ENCODE assay signal across 7 mouse cellular contexts in genomic region chr7:44442407-44442821, GRCm38 (mm10). TPM values are rescaled to one million over a fixed set of nuclear protein-coding genes. Genes with fewer than 3 reads are reported as not detected.
DNase-seq lines count a peak whose midpoint lies in the region; ATAC-seq and TF ChIP-seq lines count a peak whose summit lies in the region.

No protein-coding gene starts in this region.

- H3K9me3 ChIP-seq in lung, embryonic 14.5 days (ENCODE audit: low read depth, low read length) = no peaks in the 10 kb centered on the region
- H3K9me3 ChIP-seq in hindbrain, embryonic 15.5 days = no peaks in the 10 kb centered on the region
- H3K9me3 ChIP-seq in neural tube, embryonic 15.5 days (replicated peaks) = no peaks in the 10 kb centered on the region

- peaks cover 67% of the 10 kb centered on the region for H3K27me3 ChIP-seq in lung, embryonic 14.5 days (ENCODE audit: insufficient read depth, low read length)
- H3K27me3 ChIP-seq in hindbrain, embryonic 15.5 days = no peaks in the 10 kb centered on the region
- no peaks in the 10 kb centered on the region for H3K27me3 ChIP-seq in neural tube, embryonic 15.5 days (replicated peaks)

- peak; percentile 21 for DNase-seq in lung, embryonic 14.5 days
- DNase-seq in lung, postnatal 25 days (ENCODE audit: low spot score) = no peak
- DNase-seq in embryo, embryonic 10.5 days (ENCODE audit: low spot score) = peak; percentile 61
- no peak for DNase-seq in adrenal gland, postnatal 25 days
- DNase-seq in ovary, postnatal 10 days (ENCODE audit: low spot score) = no peak

- H3K4me2 ChIP-seq in lung, embryonic 14.5 days = peak overlapping the region; percentile 61
- H3K4me2 ChIP-seq in hindbrain, embryonic 15.5 days = peak overlapping the region; percentile 83
- peak overlapping the region; percentile 96 for H3K4me2 ChIP-seq in neural tube, embryonic 15.5 days

- peak overlapping the region; percentile 54 for H3K9ac ChIP-seq in lung, embryonic 14.5 days
- peak overlapping the region; percentile 91 for H3K9ac ChIP-seq in hindbrain, embryonic 15.5 days
- H3K9ac ChIP-seq in neural tube, embryonic 15.5 days (replicated peaks) = peak overlapping the region; percentile 97

- H3K4me1 ChIP-seq in lung, embryonic 14.5 days (ENCODE audit: insufficient read depth) = no peaks in the 10 kb centered on the region
- peaks cover 62% of the 10 kb centered on the region for H3K4me1 ChIP-seq in hindbrain, embryonic 15.5 days (replicated peaks)
- peaks cover 62% of the 10 kb centered on the region for H3K4me1 ChIP-seq in neural tube, embryonic 15.5 days

- H3K27ac ChIP-seq in lung, embryonic 14.5 days (ENCODE audit: low read depth) = no peak overlapping the region; the same call in 1 of the 2 replicates
- H3K27ac ChIP-seq in hindbrain, embryonic 15.5 days (replicated peaks) = peak overlapping the region; percentile 97
- H3K27ac ChIP-seq in neural tube, embryonic 15.5 days (replicated peaks) = peak overlapping the region; percentile 98

- TF ChIP-seq CTCF in lung, embryonic 14.5 days (IDR thresholded peaks at IDR 0.05; ENCODE audit: low read depth) = no peak

- WGBS in lung, embryonic 14.5 days = 1% methylated on average over 14 of the region's 14 CpGs
- under 1% methylated on average over 14 of the region's 14 CpGs for WGBS in hindbrain, embryonic 15.5 days
- 1% methylated on average over 14 of the region's 14 CpGs for WGBS in neural tube, embryonic 15.5 days

- H3K4me3 ChIP-seq in lung, embryonic 14.5 days (ENCODE audit: low read depth, low read length) = peak overlapping the region; percentile 40
- H3K4me3 ChIP-seq in hindbrain, embryonic 15.5 days = peak overlapping the region; percentile 68
- H3K4me3 ChIP-seq in neural tube, embryonic 15.5 days (replicated peaks) = peak overlapping the region; percentile 70

- H3K36me3 ChIP-seq in lung, embryonic 14.5 days (ENCODE audit: insufficient read depth) = no peaks in the 10 kb centered on the region
- H3K36me3 ChIP-seq in hindbrain, embryonic 15.5 days = peaks cover 14% of the 10 kb centered on the region
- peaks cover 19% of the 10 kb centered on the region for H3K36me3 ChIP-seq in neural tube, embryonic 15.5 days

- ATAC-seq in lung, embryonic 14.5 days (ENCODE audit: insufficient read depth) = peak; percentile 41; the same call in 1 of the 2 replicates
- ATAC-seq in hindbrain, embryonic 15.5 days (ENCODE audit: low FRiP score, low read depth) = peak; percentile 20; the same call in 1 of the 2 replicates
- ATAC-seq in neural tube, embryonic 15.5 days (ENCODE audit: low FRiP score) = peak; percentile 47

RNA-seq across cellular contexts. Expression of gene Lrrc4b, which starts 13.6 kb away (rescaled TPM):
- polyA plus RNA-seq in lung, embryonic 14.5 days (2014; fragmentation: Nextera tagmentation; extraction: Ambion mirVana) = 1.5 TPM in 2 replicates
- 16.7 and 16.9 TPM in 2 replicates for polyA plus RNA-seq in hindbrain, embryonic 15.5 days (2015; fragmentation: Nextera tagmentation; extraction: Ambion mirVana)
- 11.0 and 14.9 TPM in 2 replicates for polyA plus RNA-seq in neural tube, embryonic 15.5 days (2015; fragmentation: Nextera tagmentation; extraction: Ambion mirVana)
- total RNA-seq in adrenal gland, postnatal 25 days (2021) = 4.3 and 5.8 TPM in 2 replicates

RNA-seq across cellular contexts. Expression of gene Aspdh, which starts 22.8 kb away (rescaled TPM):
- polyA plus RNA-seq in lung, embryonic 14.5 days (2014; fragmentation: Nextera tagmentation; extraction: Ambion mirVana) = 0.28 TPM in 1 of 2 replicates, not detected in the other
- 3.7 and 5.0 TPM in 2 replicates for polyA plus RNA-seq in hindbrain, embryonic 15.5 days (2015; fragmentation: Nextera tagmentation; extraction: Ambion mirVana)
- polyA plus RNA-seq in neural tube, embryonic 15.5 days (2015; fragmentation: Nextera tagmentation; extraction: Ambion mirVana) = 2.2 and 4.2 TPM in 2 replicates
- total RNA-seq in adrenal gland, postnatal 25 days (2021) = 0.61 and 1.9 TPM in 2 replicates

RNA-seq across cellular contexts. Expression of gene Josd2, which starts 25.4 kb away (rescaled TPM):
- polyA plus RNA-seq in lung, embryonic 14.5 days (2014; fragmentation: Nextera tagmentation; extraction: Ambion mirVana) = 82.7 and 87.6 TPM in 2 replicates
- polyA plus RNA-seq in hindbrain, embryonic 15.5 days (2015; fragmentation: Nextera tagmentation; extraction: Ambion mirVana) = 44.0 and 45.7 TPM in 2 replicates
- polyA plus RNA-seq in neural tube, embryonic 15.5 days (2015; fragmentation: Nextera tagmentation; extraction: Ambion mirVana) = 45.2 and 51.0 TPM in 2 replicates
- 43.9 and 49.2 TPM in 2 replicates for total RNA-seq in adrenal gland, postnatal 25 days (2021)

RNA-seq across cellular contexts. Expression of gene Emc10, which starts 53.9 kb away (rescaled TPM):
- 122 and 133 TPM in 2 replicates for polyA plus RNA-seq in lung, embryonic 14.5 days (2014; fragmentation: Nextera tagmentation; extraction: Ambion mirVana)
- 148 and 165 TPM in 2 replicates for polyA plus RNA-seq in hindbrain, embryonic 15.5 days (2015; fragmentation: Nextera tagmentation; extraction: Ambion mirVana)
- polyA plus RNA-seq in neural tube, embryonic 15.5 days (2015; fragmentation: Nextera tagmentation; extraction: Ambion mirVana) = 144 and 157 TPM in 2 replicates
- total RNA-seq in adrenal gland, postnatal 25 days (2021) = 83.9 and 97.6 TPM in 2 replicates

RNA-seq across cellular contexts. Expression of gene Fam71e1, which starts 54.0 kb away (rescaled TPM):
- 9.1 and 11.3 TPM in 2 replicates for polyA plus RNA-seq in lung, embryonic 14.5 days (2014; fragmentation: Nextera tagmentation; extraction: Ambion mirVana)
- 21.3 and 23.6 TPM in 2 replicates for polyA plus RNA-seq in hindbrain, embryonic 15.5 days (2015; fragmentation: Nextera tagmentation; extraction: Ambion mirVana)
- 22.6 and 23.2 TPM in 2 replicates for polyA plus RNA-seq in neural tube, embryonic 15.5 days (2015; fragmentation: Nextera tagmentation; extraction: Ambion mirVana)
- 12.3 and 17.5 TPM in 2 replicates for total RNA-seq in adrenal gland, postnatal 25 days (2021)

Comparison
In these comparisons a context has a peak if more than half of its experiments do, and no peak if none do; other contexts are left out.
1. DNase-seq: peak in lung, embryonic 14.5 days (single experiment) and embryo, embryonic 10.5 days (single experiment); none in lung, postnatal 25 days (single experiment), adrenal gland, postnatal 25 days (single experiment) and ovary, postnatal 10 days (single experiment).
2. Peak in every context shown above with its lines, with median percentiles within 50 percentile points of each other: ATAC-seq, H3K4me2 ChIP-seq, H3K4me3 ChIP-seq and H3K9ac ChIP-seq.